Mouse (Mus musculus) yolk sac, embryonic 10.5 days (tissue): ENCODE measurements around the gene Endog.
A peak's percentile ranks its signal among the peaks of the same experiment; 100 is the strongest.
"Not testable (repeated sequence)": the region's sequence is repeated elsewhere in the genome, so short reads cannot be mapped to it uniquely, and the experiment has no call there.

Source experiments
- DNase-seq: peaks from one replicate; pipeline ENCODE4 v3.0.0-alpha.2; 2017; ENCODE audit warnings: low spot score

Endog gene

GRCm38 (mm10) chr2:30171371-30171996 lies at the start of gene Endog:
Endog (plus strand) TSS chr2:30171493.
- peak; percentile 87 for DNase-seq

GRCm38 (mm10) chr2:30122766-30123165 lies 48.5 kb upstream of the Endog start:
- DNase-seq, result no peak

GRCm38 (mm10) chr2:30123729-30124471 lies 47.4 kb upstream of the Endog start:
- DNase-seq, result no peak

- peak; percentile 94 for DNase-seq
Observed at GRCm38 (mm10) chr2:30124472-30125274, 46.6 kb upstream of the Endog start, which contains the start of gene Zer1. Zer1 (minus strand) TSS chr2:30124585.

DNA sequence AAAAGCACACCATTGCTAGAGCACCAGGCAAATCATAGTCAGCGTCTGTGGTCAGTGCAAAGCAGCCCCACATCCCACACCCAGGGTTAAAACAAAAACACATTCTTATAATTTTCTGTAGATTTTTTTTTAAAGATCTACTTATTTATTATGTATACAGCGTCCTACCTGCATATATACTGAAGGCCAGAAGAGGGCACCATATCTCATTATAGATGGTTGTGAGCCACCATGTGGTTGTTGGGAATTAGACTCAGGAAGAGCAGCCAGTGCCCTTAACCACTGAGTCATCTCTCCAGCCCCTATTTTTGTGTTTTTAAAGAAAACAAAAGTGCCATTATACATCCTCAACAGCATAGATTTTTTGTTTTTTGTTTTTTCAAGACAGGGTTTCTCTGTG lies 42.5 kb upstream of the Endog start:
- DNase-seq, result no peak

- peak; percentile 69 for DNase-seq
Observed at GRCm38 (mm10) chr2:30130156-30130555, 41.1 kb upstream of the Endog start.

GRCm38 (mm10) chr2:30131240-30131639 lies 40.1 kb upstream of the Endog start:
- DNase-seq, result not testable (repeated sequence)

DNA sequence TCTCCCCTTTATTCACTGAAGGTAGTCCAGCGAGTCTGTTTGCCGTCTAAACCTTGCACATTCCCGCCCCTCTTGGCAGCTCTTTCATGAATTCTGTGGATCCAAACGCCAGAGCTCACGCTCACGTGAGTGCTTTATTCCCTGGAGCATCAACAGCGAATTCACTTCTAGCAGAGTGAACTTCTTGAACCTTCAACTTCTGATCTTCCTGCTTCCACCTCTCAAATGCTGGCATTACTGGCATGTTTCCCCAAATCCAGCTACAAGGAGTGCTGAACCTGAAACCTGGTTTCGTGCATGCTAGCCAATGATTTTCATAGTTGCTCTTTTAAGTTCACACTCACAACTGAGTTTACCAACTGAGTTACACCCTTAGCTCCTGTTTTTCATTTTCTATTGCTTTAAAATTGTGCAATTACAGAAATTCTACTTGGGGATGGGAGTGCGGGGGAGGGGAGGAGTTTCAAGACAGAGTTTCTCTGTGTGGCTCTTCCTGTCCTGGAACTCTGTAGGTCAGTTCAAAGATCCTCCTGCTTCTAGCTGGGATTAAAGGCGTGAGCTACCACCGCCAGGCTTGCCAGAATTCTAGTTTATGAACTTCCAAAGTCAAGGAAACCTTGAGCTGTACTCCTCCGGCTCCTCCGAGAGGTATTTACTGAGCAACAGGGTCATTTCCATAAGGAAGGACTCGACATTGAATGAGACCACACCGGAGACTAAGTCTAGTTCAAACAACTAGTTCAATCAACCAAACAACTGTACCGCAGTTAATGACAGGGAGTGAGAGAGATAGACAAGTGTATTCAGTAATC lies 38.3 kb upstream of the Endog start:
- peak; percentile 75 for DNase-seq

DNA sequence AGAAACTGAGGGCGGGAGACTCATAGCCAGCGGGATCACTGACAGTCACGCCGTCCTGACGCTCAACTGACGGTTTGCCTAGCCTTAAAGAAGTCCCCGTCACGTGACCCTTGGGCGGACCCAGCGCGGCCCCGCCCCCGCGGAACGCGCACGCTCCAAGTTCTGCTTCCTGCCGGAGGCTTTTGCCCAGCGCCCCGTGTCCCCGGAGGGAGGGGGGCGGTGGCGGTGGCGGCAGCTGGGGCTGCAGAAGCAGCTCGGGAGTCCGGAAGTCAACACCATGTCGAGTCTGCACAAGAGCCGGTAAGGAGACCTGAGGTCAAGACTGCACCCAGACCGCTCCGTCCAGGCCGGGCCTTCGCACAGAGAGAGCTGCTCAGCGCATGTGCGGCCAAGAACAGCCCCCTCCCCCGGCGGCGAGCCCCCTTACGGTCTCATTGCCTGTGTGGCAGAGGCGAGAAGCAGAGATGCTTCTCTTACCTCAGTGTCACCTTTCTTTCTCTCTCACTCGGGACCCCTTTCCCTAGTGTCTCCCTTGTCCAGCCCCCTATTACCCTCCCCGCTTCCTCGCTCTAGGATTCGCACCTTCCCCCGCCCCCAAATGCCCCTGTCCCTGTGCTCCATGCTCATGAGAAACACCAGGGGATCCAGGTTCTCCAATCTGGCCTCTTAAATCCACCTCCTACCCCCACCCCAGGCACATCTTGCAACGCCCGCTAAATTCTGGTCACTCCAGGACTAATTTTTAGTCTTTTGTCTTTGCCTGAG lies 37.5 kb upstream of the Endog start, which contains the start of gene Tbc1d13:
Gene Tbc1d13 (plus strand): TSS at position 134 of the 765 bp plus-strand sequence.
- DNase-seq, result peak; percentile 96

- no peak for DNase-seq
Observed at GRCm38 (mm10) chr2:30134378-30134711, 36.9 kb upstream of the Endog start.

- DNase-seq, result peak; percentile 63
Observed at GRCm38 (mm10) chr2:30134928-30135620, 36.2 kb upstream of the Endog start.

DNA sequence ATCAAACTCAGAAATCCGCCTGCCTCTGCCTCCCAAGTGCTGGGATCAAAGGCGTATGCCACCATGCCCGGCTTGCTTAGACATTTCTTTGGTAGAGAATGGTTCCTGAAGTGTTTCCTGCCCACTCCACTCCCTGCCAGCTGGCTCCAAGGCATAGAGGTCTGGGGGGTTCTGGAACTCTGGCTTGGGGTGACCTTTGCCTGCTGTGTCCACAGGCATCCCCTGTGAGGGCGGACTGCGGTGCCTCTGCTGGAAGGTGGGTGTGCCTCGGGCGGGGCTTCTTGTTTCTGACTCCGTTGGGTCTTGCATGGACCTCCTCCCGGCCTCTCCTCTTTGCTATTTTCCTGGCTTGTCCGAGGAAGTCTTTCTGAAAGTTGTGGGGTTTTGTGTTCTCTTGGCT lies 34.8 kb upstream of the Endog start:
- DNase-seq, result no peak

DNA sequence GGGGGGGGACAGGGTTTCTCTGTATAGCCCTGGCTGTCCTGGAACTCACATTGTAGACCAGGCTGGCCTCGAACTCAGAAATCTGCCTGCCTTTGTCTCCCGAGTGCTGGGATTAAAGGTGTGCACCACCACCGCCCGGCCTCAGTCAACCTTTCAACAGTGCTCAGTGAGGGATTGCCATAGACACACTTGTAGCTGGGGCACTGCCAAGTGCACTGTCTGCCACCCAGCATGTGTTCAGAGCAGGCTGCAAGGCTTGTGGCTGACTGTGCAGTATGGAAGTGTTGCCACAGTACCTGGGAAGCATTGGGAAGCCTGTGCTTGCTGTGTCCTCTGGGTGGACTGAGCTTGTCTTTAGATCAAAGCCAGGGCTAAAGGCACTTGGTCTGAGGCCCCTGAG lies 31.3 kb upstream of the Endog start:
- not testable (repeated sequence) for DNase-seq

- no peak for DNase-seq
Observed at GRCm38 (mm10) chr2:30144436-30144835, 26.9 kb upstream of the Endog start.

GRCm38 (mm10) chr2:30147466-30147865 lies 23.8 kb upstream of the Endog start:
- DNase-seq, result no peak

GRCm38 (mm10) chr2:30151840-30152239 lies 19.5 kb upstream of the Endog start:
- DNase-seq, result no peak

- DNase-seq, result no peak
Observed at GRCm38 (mm10) chr2:30152616-30153015, 18.7 kb upstream of the Endog start.

DNA sequence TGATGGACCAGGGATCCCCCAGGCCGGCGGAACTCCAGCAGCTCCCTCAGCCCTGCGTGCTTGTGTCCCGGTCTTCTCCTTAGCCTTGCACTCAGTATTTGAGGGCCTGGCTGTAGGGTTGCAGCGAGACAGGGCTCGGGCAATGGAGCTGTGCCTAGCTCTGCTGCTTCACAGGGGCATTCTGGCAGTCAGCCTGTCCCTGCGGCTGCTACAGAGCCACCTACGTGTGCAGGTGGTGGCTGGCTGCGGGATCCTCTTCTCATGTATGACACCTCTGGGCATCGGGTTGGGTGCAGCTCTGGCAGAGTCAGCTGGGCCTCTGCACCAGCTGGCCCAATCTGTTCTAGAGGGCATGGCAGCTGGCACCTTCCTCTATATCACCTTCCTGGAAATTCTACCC lies 11.4 kb upstream of the Endog start:
- not testable (repeated sequence) for DNase-seq

DNA sequence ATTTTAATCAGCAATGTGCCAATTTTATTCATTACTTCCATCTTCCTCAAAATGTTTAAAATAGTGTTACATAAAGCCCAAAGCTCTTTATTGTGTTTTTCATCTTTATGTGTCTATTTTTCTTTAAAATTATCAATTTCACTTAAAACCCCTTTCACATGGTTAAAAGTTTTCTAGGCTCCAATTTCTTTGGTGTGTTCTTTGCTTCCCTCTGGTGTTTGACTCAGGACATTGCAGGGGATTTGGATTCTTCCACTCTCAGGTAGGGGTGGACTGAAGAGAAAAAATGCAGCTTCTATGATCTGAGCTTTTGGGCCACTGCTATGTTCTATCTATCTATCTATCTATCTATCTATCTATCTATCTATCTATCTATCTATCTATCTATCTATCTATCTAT lies 9.5 kb upstream of the Endog start:
- DNase-seq, result no peak

DNA sequence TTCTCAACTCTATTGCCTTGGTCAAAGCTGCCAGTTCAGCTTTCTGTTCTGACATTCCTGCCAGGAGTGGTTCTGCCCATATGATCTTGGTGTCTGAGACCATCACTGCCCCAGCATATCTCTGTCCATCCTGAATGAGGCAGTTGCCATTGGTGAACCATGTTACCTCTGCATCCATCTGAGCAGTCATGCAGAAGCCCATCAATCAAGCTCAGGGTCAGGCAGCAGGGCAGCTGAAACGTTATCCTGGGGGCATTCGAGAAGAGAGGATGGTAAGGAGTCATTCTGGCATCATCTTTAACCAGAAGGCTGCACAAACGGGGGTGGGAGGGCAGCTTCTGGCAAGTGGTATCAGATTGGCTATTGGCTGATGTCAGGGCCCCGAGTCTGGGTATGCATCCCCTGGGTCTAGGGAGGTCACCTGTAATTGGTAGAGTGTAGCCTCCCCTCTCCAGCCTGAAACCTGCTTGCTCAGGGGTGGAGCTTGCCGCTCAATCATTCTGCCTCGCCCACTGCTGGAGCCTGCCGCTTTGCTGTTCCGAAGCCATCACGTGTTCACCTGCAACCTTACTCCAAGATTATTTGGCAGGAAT lies 6.9 kb upstream of the Endog start:
- no peak for DNase-seq
